Comparison of ENCODE assay signal across 8 mouse cellular contexts in the genomic region with DNA sequence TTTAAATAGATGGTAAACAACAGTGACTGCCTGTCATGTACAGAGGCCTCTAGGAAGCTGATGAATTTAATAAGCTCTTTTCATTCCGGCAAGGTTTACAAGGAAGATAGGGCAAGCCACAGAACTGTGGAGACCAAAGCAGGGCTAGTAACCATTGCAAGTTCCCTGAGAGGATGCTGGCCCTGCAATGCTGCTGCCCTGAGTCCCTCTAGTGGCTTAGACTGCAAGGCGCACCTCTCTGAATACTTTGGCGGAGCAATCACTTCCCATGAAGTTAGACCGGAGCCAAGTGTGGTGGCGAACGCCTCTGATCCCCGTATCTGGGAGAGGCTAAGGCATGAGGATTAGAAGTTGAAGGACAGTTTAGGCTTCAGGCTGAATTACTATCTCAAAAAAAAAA. TPM values are rescaled to one million over a fixed set of nuclear protein-coding genes. Genes with fewer than 3 reads are reported as not detected.
A peak's percentile ranks its signal among the peaks of the same experiment; 100 is the strongest.
DNase-seq lines count a peak whose midpoint lies in the region; ATAC-seq and TF ChIP-seq lines count a peak whose summit lies in the region.

No protein-coding gene starts in this region.

- no peaks in the 10 kb centered on the region for H3K27me3 ChIP-seq in forebrain, embryonic 11.5 days (ENCODE audit: control insufficient read depth, insufficient read depth, low read length)

- 8% methylated on average over 7 of the region's 7 CpGs for WGBS in forebrain, embryonic 11.5 days
- 3% methylated on average over 7 of the region's 7 CpGs for WGBS in lung, adult 2 months

- H3K9ac ChIP-seq in ES-E14 (ENCODE audit: insufficient read depth, low read depth, low read length, poor library complexity, severe bottlenecking), result no peak overlapping the region
- H3K9ac ChIP-seq in forebrain, embryonic 11.5 days (ENCODE audit: low read length), result no peak overlapping the region

- no peak overlapping the region for H3K27ac ChIP-seq in ES-E14 (ENCODE audit: insufficient read depth, low read depth, low read length, poor library complexity, severe bottlenecking)
- no peak overlapping the region for H3K27ac ChIP-seq in forebrain, embryonic 11.5 days (ENCODE audit: low read depth, low read length)

- intact Hi-C loops in heart, postnatal 10 days (cut with DNase I), result loop anchor here (1.0 to 5.0 kb wide), 3 partner anchors 220 to 310 kb away; partner anchors contain the start of gene Wdr41

- H3K36me3 ChIP-seq in ES-E14 (ENCODE audit: control insufficient read depth, insufficient read depth, low read length, poor library complexity, severe bottlenecking), result no peaks in the 10 kb centered on the region
- H3K36me3 ChIP-seq in forebrain, embryonic 11.5 days (ENCODE audit: control insufficient read depth, insufficient read depth, low read length), result no peaks in the 10 kb centered on the region

- ATAC-seq in forebrain, embryonic 11.5 days (replicated peaks; ENCODE audit: low FRiP score), result peak; percentile 46; the same call in 1 of the 2 replicates

- TF ChIP-seq CTCF in lung, adult 2 months (IDR thresholded peaks at IDR 0.05; ENCODE audit: insufficient read depth, low read length), result peak; percentile 91

- peaks cover 0 to under 1% of the 10 kb centered on the region in 2 experiments; a peak in 1 of 4 replicates for H3K4me1 ChIP-seq in ES-E14 (ENCODE audit: control insufficient read depth in 2 of 2, insufficient read depth in 2 of 2, low read length in 2 of 2, poor library complexity in 1 of 2)
- H3K4me1 ChIP-seq in forebrain, embryonic 11.5 days (replicated peaks; ENCODE audit: control insufficient read depth, insufficient read depth, low read length), result no peaks in the 10 kb centered on the region
- no peaks in the 10 kb centered on the region for H3K4me1 ChIP-seq in lung, adult 2 months (ENCODE audit: control insufficient read depth, insufficient read depth, low read length)

- no peak for TF ChIP-seq POLR2A in lung, adult 2 months (IDR thresholded peaks at IDR 0.05; ENCODE audit: borderline replicate concordance, extremely low read depth, low read depth, low read length)

- in situ Hi-C loops in ES-E14 (cut with MboI; ENCODE audit: low sequenced_read_pairs in 2 of 2, unreplicated experiment in 2 of 2), result no loop called here

- H3K4me2 ChIP-seq in forebrain, embryonic 11.5 days (ENCODE audit: low read depth, low read length, severe bottlenecking), result no peak overlapping the region

- H3K4me3 ChIP-seq in ES-E14 (ENCODE audit: insufficient read depth in 1 of 2, low read depth in 1 of 2, low read length in 2 of 2, poor library complexity in 1 of 2, severe bottlenecking in 1 of 2), result no peak overlapping the region
- no peak overlapping the region for H3K4me3 ChIP-seq in forebrain, embryonic 11.5 days (ENCODE audit: low read depth, low read length)
- H3K4me3 ChIP-seq in lung, adult 2 months (replicated peaks; ENCODE audit: extremely low read depth, low read depth, low read length), result no peak overlapping the region

- no peaks in the 10 kb centered on the region for H3K9me3 ChIP-seq in ES-E14 (ENCODE audit: control insufficient read depth, insufficient read depth, low read depth, low read length)
- no peaks in the 10 kb centered on the region for H3K9me3 ChIP-seq in forebrain, embryonic 11.5 days (ENCODE audit: control insufficient read depth, low read length)

- peak; percentile 47 for DNase-seq in ES-E14 (ENCODE audit: low read depth, low spot score)
- peak; percentile 54 for DNase-seq in brain, embryonic 18.5 days (ENCODE audit: low read depth, low spot score)
- peak; percentile 82 for DNase-seq in forebrain, embryonic 11.5 days (ENCODE audit: low spot score)
- DNase-seq in heart, postnatal 10 days, result peak; percentile 82 to 83
- peak; percentile 85 to 87 for DNase-seq in kidney, postnatal 25 days
- peak; percentile 46 for DNase-seq in lung, adult 2 months
- DNase-seq in retina, adult 2 months (ENCODE audit: low read depth, low spot score), result peak; percentile 70
- DNase-seq in urinary bladder, postnatal 36 days (ENCODE audit: low spot score in 2 of 2), result peak; percentile 44 to 66

TF ChIP-seq in ES-E14, 5 proteins besides CTCF, POLR2A, EP300 and RAD21:
- TF ChIP-seq ZC3H11A (IDR thresholded peaks at IDR 0.05; ENCODE audit: borderline replicate concordance, low read depth, low read length) (peak; percentile 84), ZNF384 (IDR thresholded peaks at IDR 0.05; ENCODE audit: low read depth, low read length) (no peak)

RNA-seq across cellular contexts. Expression of gene Zbed3, which starts 36.4 kb away (rescaled TPM):
- total RNA-seq in ES-E14 (2012; rRNA removed), result 3.8 and 4.7 TPM in 2 replicates
- 63.9 and 64.5 TPM in 2 replicates for polyA plus RNA-seq in forebrain, embryonic 11.5 days (2014; fragmentation: Nextera tagmentation; extraction: Ambion mirVana)
- 10 to 100 TPM; 29.2 to 30.0 TPM for total RNA-seq in heart, postnatal 10 days (2021)
- 23.4 and 26.1 TPM in 2 replicates for polyA plus RNA-seq in lung, adult 2 months (2012; rRNA removed)

RNA-seq across cellular contexts. Expression of gene Pde8b, which starts 36.9 kb away (rescaled TPM):
- total RNA-seq in ES-E14 (2012; rRNA removed), result 0.32 and 0.40 TPM in 2 replicates
- polyA plus RNA-seq in forebrain, embryonic 11.5 days (2014; fragmentation: Nextera tagmentation; extraction: Ambion mirVana), result 1.7 and 2.3 TPM in 2 replicates
- total RNA-seq in heart, postnatal 10 days (2021), result 1 to 10 TPM; 6.5 to 7.9 TPM
- 38.8 and 52.6 TPM in 2 replicates for polyA plus RNA-seq in lung, adult 2 months (2012; rRNA removed)
